Mouse (Mus musculus) right cerebral cortex, postnatal 14 days (tissue): ENCODE measurements around the gene Ikzf4.
"Not testable (repeated sequence)": the region's sequence is repeated elsewhere in the genome, so short reads cannot be mapped to it uniquely, and the experiment has no call there.

Source experiments
- DNase-seq: peaks from one replicate; pipeline ENCODE4 v3.0.0; 2022

The Ikzf4 gene

DNA sequence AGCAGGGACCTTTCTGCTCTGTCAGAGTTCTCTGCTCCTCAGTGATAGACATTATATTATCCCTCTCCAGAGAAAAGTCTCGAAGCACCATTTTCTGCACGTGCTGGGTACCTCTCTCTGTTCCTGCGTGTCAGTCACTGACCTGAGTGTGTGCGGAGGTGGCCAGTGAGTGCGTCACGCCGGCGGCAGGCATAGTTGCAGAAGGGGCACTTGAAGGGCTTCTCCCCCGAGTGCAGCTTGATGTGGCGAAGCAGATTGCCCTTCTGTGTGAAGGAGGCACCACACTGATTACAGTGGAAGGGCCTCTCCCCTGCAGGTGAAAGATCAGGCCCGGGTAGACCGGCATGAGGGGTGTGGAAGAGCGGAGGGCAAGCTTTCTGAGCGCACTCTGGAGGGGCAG is 5.8 kb downstream of the Ikzf4 start:
- no peak for DNase-seq

DNA sequence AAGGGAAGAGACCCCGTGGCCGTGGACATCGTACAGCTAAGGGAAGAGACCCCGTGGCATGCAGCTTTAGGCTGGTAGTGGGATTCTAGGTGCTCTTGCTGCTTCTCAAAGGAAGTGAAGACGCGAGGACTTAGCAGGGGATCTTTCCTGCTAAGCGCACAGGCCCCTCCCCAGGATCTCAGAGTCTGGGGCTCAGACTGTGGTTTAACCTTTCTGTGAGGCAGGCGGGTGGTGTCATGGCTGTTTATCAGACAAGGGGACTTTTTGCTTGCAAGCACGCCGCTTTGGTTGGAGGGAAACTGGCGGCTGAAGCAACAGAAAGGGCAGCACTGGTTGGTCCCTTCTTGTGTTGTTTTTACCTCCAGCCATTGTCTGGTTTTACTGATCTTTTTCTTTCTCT is 8.8 kb downstream of the Ikzf4 start:
- DNase-seq: no peak

DNA sequence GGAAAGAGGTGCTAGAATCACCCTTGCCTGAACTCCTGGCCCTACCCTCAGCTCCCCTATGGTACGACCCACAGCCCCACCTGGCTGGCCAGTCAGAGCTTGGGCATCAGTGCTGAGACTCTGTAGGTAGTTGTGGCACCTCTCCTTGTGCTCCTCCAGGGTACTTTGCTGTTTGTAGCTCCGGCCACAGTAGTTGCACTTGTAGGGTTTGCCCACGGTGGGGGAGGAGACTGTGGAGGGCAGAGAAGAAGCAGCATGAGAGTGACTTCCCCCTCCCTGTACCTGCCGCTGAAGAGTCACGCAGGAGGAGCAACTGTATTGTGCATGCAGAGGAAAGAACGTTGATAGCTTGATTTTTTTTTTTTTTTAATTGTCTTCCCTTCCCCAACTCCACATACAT is 9.2 kb downstream of the Ikzf4 start:
- DNase-seq: no peak

DNA sequence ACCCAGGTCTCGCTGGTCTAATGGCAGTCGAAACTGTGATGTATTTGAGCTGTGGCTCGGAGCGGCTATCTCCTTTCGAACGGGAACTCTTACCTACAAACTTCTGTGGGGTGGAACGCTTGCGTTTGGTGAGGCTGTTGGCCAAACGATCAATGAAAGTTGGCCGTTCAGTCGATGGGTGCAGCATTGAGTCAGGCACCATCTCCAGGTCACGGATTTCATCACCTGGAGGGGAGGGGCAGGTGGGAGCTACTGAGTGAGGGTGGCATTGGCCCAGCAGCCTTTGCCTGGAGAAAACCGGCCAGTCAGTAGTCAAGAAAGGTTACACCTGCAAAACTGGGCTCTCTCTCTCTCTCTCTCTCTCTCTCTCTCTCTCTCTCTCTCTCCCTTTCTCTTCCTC is 10.1 kb downstream of the Ikzf4 start:
- no peak for DNase-seq

DNA sequence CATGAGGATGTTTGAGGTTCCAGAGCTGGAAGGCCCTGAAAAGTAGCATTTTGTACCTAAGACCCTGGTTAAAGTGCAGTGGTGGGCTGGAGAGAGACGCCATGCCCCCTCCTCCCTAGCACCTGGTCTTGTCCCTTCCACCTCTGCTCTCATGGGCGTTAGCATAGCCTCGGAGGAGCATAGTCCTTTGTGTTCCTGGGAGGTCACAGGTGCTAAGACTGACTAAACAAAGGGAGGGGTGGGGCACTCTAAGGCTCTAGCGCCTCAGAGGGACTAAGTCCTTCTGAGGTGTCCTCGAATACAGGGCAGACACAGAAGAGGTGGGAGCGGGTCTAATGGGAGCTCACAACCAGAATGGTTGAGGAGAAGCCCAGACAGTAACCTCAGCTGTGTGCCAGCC is 14.2 kb downstream of the Ikzf4 start:
- no peak for DNase-seq

DNA sequence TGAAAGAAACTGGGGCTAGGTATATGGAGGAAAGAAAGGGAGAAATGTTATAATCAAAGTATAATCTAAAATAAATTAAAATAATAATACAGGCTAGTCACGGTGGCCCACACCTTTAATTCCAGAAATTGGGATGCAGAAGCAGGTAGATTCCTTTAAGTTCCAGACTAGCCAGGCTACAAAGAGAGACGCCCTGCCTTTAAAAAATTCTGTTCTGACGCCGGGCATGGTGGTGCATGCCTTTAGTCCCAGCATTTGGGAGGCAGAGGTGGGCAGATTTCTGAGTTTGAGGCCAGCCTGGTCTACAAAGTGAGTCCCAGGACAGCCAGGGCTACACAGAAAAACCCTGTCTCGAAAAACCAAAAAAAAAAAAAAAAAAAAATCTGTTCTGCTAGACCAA is 15.5 kb downstream of the Ikzf4 start:
- not testable (repeated sequence) for DNase-seq

DNA sequence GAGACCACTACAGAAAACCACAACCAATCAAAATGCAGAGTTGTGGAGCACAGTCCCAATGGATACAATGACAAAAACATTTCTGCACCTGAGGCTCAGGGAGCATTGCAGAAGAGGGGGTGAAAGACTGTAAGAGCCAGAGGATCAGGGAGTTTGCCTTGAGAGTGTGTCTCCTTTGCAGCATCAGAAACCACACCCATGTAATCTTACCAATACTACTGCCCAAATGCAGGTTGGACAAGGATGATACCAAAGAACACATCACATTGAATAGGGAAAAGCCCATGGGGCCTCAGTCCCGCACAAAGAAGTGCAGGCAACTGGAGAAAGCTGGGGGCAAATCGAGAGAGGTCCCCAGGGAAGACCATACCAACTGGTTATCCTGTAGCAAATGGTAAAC is 16.0 kb downstream of the Ikzf4 start:
- DNase-seq: no peak

DNA sequence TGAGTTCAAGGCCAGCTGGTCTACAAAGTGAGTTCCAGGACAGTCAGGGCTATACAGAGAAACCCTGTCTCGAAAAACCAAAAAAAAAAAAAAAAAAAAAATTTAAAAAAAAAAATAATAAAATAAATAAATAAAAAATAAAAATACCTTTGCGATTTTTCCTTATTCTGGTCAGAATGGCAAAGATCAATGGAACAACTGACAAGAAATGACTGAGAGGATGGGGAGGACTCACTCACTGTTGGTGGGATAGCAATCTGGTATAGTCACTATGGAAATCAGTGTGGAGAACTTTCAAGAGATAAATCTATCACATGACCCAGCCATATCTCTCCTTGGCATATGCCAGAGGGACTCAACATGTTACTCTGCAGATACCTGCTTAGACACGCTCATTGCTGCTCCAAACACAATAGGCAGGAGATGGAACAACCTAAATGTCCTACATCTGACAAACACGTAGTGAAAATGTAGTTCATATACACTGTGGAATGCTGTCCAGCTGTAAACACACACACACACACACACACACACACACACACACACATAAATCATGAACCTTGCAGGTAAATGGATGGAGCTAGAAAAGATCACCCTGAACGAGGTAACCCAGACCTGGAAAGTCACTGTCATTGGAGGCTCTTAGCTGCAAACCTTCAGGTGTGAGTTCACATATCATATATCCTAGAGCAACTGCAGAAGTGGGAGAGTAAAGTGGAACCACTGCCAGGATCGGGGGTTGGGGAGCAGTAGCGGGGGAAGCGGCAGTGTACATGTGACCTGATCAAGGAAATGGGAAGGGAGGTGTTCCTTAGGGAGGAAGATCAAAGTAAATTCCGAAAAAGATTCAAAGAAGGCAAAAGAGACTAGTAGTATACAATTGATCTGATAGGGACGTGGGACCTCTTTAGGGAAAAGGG is 18.1 kb downstream of the Ikzf4 start:
- no peak for DNase-seq

DNA sequence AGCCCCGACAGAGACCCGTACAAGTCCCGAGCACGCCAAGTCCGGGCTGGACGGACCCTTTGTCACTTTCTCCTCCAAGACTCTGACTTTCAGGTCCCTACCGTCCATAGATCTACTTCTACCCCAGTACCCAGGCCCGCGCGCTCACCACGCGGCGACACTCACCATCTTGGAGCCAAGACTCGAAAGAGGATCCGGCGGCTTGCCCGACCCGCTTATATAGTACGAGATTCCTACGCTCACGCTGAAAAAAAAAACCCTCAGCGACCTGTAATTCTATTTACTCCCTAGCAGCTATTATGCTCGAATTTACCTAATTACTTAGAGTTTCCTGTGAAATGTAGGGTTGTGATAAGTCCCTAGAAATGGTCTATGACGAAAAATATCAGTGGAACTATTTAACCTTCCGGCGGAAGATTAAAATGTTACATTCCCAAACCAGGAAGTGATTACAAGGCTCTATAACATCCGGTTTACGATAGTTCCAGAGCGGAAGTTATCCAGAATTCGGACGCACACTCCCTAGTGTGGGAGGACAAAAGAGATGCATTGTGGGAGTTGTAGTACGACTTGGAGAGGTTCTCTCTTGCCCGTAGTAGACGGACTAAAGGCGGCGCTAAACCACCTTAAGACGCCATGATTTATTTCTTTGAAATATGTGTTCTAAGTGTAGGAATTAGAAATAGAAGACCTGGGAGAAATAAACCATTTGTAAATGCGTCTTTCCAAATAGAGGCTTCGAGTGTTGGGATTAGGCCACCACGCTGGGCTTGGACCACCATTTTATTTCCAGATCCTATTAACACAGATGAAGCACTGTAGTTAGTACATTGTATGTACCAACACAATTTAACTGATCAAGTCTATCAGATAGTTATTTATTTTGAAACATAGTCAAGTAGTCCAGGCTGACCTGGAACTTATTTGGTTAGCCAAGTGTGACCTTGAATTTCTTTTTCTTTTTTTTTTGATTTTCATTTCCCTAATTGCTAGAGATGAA is 19.2 kb downstream of the Ikzf4 start, which contains the start of gene Rps26:
TSS of gene Rps26 (minus strand) at position 437 of the 1,000 bp plus-strand sequence.
- DNase-seq: peak; percentile 83

DNA sequence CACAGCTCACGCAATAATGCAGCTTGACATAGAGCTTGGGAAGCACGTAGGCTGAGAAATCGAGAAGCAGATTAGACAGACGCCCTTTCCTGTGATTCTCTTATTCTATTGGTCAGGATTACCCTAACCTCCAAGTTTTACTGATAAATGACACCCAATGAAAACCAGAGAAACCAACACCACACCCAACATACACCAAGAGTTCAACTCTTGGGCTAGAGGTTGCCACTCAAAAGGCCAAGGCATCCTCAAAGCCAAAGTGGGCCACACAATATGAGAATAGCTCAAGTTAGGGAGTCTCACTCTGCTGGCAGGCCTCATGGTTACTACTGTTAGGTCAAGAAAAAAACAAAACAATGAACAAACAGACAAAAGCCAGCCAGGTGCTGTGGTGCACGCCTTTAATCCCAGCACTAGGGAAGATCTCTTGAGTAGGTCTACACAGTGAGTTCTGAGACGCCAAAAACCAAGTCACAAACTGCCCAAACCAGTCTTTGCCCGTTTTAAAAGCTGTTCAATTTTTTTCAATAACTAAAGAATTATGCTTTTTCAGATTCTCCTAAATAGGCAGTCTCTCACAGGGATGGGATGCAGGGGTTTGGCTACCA is 20.4 kb downstream of the Ikzf4 start:
- DNase-seq: no peak

DNA sequence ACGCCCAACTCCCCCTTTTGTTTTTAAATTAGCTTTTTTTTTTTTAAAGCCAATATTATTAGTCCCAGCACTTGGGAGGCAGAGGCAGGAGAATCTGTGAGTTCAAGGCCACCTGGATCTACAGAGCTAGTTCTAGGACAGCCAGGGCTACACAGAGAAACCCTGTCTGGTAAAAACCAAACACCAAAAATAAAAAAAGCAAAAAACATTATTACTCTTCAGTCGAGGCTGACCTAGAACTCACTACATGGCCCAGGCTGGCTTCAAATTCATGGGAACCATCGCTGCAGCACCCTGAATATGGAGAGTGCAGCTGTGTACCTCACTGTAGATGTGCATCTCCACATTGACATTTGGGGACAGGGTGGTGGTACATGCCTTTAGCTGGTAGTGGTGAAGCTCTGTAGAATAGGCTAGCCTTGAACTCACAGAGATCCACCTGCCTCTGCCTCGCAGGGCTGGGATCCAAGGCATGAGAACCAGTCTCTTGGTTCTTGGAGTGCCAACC is 22.6 kb downstream of the Ikzf4 start:
- DNase-seq: not testable (repeated sequence)

DNA sequence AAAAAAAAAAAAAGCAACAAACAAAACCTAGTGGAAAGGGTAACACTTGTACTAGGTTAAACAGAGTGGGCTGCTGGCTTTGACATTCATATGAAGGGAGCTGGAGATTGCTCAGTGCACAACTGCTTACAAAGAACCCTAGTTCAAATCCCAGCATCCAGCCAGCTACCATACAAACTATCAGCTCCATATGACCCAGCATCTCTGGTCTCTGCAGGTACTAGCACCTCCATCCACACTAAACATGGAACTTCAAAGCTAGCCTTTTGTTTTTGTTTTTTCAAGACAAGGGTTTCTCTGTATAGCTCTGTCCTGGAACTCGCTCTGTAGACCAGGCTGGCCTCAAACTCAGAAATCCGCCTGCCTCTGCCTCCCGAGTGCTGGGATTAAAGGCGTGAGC is 23.1 kb downstream of the Ikzf4 start:
- DNase-seq: no peak

DNA sequence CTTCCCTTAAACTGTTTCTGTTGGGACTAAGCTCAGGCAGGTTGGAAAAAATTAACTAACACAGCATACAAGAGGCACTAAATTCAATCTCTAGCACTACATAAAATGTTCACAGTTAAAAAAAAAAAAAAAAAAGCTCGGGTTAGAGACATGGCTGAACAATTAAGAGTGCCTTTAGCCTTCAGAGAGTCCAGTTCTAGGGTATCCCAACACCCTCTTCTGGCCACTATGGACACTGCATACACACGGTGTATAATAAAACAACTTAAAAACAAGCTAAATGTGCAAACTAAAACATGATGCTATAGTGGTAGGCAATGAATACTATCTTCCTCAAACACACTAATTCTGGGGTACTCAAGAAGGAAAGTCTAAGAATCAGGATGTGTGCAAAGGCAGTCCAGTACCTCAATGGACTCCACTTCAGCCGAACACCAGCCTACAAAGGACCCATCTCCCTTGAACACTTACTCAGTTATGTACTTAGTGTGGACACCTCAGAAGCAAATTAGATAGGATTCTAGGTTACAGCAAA is 23.7 kb downstream of the Ikzf4 start:
- DNase-seq: no peak

DNA sequence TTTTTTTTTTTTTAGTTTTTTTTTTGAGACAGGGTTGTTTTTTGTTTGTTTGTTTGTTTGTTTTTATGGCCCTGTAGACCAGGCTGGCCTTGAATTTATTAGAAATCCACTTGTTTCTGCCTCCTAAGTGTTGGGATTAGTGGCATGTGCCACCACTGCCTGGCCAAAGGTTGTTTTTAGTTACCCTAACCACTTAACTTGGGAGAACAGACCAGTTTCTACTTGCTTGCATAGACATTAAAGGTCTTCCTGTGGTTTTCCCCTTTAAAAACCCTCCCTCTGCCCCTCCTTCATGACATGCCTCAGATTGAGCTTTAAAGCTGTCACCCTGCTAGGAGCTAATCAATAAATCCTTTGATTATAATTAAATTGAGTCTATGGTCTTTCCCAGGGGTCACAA is 25.6 kb downstream of the Ikzf4 start:
- no peak for DNase-seq

DNA sequence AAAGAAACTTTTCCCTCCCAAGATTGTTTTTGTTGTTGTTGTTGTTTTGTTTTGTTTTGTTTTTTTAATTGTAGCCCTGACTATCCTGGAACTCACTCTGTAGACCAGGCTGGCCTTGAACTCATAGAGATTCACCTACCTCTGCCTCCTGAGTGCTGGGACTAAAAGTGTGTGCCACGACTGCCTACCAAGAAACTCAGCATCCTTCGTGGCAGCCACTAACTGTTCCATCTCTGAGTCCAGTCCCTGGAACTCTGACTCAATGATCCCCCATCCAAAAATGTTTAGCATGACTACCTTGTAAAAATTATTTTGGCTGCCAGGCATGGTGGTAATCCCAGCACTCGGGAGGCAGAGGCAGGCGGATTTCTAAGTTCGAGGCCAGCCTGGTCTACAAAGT is 26.6 kb downstream of the Ikzf4 start:
- not testable (repeated sequence) for DNase-seq

DNA sequence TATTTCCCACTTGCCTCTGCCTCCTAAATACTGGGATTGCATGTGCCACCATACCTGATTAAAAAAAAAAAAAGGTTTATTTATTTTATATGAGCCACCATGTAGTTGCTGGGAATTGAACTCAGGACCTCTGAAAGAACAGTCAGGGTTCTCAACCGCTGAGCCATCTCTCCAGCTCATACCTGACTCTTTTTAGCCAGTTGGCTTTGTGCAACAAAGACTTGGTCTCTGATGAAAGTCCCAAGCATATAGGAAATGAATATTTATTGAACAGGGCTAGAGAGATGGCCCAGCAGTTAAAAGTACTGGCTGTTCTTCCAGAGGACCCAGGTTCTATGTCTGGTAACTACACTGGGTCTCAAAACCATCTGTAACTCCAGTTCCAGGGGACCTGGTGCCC is 27.2 kb downstream of the Ikzf4 start:
- DNase-seq: no peak

DNA sequence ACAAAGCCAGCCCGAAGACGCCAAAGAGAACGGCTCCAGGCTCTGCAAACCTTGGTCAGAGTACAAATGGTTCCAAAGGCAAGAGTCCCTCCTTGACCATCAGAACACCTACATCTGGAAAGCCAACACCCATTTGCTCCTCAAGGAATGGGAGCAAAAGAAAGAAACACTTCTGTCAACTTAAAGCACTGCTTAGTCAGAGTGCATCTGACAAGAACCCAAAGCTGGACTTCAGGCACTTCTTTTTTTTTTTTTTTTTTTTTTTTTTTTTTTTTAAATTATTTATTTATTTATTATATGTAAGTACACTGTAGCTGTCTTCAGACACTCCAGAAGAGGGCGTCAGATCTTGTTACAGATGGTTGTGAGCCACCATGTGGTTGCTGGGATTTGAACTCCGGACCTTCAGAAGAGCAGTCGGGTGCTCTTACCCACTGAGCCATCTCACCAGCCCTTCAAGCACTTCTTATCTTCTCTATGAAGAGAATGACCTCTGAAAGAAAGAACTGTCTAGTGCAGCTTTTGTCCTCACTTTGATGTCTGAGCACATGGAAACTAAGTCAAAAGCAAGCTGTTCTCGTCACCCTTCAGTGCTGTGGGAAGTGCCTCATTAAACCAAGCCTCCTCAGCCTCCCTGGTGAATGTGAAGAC is 29.9 kb downstream of the Ikzf4 start:
- DNase-seq: not testable (repeated sequence)

DNA sequence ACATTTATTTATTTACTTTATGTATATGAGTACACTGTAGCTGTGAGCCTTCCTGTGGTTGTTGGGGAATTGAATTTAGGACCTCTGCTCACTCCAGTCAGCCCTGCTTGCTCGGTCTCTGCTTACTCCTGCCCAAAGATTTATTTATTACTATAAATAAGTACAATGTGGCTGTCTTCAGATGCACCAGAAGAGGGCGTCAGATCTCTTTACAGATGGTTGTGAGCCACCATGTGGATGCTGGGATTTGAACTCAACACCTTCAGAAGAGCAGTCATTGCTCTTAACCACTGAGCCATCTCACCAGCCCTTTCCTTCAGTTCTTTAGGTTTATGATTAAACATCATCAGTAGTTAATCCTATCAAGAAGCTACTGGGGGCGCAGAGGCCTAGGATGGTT is 30.9 kb downstream of the Ikzf4 start:
- DNase-seq: no peak

DNA sequence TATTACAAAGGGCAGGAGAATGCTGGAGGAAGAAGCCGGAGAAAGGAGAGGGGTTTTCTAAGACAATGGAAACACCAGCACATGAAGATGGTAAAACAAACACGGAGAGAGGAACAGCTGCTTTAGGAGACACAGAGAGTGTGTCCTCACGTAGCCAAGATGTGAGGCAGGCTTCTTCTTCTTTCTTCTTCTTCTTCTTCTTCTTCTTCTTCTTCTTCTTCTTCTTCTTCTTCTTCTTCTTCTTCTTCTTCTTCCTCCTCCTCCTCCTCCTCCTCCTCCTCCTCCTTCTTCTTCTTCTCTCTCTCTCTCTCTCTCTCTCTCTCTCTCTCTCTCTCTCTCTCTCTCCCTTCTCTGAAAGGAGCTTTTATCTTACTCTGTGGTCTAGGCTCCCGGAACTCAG is 32.0 kb downstream of the Ikzf4 start:
- not testable (repeated sequence) for DNase-seq

DNA sequence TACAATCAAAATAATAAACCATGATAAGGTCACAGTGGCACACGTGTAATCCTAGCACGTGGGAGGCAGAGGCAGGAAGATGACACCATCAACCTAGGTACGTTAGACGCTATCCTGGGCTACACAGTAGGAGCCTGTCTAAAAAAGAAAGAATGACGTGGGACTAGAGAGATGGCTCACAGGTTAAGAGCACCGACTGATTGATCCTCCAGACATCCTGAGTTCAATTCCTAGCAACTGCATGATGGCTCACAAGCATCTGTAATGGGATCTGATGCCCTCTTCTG is 32.7 kb downstream of the Ikzf4 start:
- DNase-seq: no peak

DNA sequence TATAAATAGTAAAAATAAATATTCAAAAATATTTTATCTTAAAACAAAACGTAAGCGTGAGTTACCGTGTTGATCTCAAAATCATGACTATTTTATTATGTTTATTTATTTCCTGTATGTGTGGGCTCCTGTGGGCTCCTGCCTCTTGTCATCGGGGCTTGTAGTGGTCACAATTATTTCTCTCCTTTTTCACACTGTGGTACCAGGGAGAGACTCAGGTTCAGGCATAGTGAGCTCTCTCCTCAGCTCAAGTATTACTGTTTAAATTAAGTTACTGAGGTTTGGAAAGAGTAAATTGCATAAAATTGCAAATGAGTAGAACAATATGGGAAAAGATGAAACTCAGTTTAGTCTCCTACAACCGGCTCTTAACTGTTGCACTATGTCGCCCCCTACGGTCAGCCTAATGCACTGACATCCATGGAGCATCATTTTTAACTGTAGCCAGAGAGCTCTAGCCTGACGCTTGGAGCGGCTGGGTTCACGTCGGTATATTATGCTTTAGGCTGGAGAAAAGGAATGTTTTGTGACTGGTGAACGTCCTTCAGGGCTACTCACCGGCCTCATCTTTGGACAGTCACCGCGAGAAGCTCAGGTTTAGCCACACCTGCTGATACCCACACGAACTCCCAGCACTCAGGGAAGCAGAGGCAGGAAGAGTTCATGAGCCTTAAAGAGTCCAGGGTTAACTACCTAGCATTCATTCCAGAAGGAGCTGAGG is 33.2 kb downstream of the Ikzf4 start:
- DNase-seq: peak; percentile 73

DNA sequence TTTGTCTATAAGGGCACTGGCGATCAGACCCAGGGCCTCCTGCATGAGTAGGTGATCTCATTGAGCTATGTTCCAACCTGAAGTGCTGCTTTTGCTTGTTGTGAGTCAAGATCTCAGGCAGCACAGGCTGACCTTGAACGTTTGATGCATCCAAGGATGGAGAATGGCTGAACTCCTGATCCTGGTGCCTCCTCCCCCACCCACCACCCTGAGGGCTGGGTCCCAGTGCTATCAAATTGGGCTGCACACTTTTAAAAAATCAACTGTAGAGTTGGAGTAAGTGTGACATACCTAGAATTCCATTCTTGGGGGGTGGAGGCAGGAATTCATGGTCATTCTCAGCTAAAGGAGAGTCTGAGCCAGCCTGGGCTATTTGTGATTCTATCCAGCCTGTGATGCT is 39.3 kb downstream of the Ikzf4 start:
- no peak for DNase-seq
